Mouse (Mus musculus): ENCODE results near the gene Abcd3.

Gene Abcd3

DNA sequence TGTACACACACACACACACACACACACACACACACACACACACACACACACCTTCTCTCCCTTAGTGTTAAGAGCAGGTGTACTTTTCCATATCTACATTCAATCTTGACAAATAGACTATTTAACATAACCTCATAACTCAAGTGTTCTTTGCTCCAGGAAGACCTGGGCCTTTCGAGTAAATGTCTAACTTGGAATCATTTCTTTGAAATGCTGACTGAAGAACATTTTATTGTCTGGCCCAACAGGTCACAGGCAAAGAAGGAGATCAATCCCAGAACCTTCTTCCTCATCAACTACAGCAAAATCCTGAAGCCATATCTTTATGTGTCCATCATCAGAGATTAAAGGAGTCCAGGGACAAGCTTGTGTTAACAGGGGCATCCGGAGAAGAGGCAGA lies 100.6 kb downstream of the Abcd3 start:
- in situ Hi-C loops (cut with MboI; ENCODE audit: low sequenced_read_pairs), result no loop called here

DNA sequence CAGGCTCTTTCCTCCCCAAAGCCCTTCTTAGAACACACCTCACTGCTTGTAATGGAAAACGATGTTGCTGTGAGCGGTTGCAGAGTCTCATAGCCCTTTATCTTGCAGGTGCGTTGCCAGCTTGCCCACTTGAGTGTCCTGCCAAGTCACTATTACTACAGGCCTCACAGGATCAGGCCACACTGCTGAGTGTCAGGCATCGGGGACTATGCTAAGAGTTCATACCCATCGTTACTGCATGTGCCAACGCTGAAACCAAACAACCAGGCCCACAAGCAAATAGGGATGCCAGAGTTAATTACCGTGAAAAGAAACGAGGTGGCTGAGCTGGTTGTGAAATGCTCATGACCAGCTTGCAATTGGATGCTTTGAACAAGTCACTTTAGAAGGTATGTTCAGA lies 101.3 kb downstream of the Abcd3 start:
- in situ Hi-C loops (cut with MboI; ENCODE audit: low sequenced_read_pairs), result no loop called here

GRCm38 (mm10) chr3:121713151-121713701 lies 101.9 kb downstream of the Abcd3 start:
- in situ Hi-C loops (cut with MboI; ENCODE audit: low sequenced_read_pairs), result no loop called here

DNA sequence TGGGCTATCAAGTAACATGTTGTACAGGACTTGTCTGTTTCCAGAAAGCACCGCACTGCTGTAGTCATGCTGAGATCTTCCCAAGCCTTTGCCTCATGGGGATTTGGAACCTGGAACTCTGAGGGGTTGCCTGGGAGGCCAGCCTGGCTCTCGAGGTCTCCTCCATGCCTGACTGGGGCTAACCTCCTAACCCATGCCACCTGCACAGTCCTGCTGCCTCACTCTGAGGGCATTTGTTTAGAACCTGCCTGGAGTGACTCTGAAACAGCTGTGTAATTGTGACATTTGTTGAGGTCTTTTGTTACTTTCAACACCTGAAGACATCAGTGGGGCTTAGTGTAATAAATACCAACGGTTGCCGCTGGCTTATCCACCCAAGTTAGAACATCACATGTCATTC lies 102.9 kb downstream of the Abcd3 start:
- in situ Hi-C loops (cut with MboI; ENCODE audit: low sequenced_read_pairs), result no loop called here

DNA sequence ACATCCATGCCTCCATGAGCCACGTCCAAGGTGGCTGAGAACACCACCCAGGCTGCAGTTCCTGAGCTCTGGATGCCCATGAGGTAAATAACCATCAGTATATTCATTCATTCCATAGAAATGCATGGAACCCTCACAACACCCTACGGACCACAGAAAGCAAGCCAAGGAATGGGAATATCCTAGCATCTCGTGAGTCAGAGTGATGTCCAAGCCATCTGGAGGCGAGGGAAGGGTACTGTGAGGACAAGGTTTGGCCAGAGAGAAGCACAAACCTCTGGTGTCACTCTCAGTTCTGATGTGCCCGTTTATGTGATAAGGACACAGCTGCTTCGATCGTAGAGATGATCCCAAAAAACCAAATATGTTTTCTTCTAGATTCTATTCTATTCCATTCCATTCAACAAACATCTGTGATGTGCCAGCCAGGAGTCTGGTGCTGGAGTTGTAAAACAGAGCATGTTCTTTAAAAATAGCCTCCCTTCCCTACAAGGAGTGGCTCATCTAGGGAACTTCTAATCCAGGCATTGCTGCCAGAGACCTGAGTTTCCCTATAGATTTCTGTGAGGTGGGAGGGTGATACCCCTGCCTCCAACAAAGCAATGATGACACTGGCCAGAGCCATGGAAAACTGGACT lies 104.1 kb downstream of the Abcd3 start:
- in situ Hi-C loops (cut with MboI; ENCODE audit: low sequenced_read_pairs), result no loop called here

All from CH12F3 (cell line).